Mouse (Mus musculus) adrenal gland, postnatal 4 days (tissue): ENCODE measurements around the gene Bace1. TPM values are rescaled to one million over a fixed set of nuclear protein-coding genes. Genes with fewer than 3 reads are reported as not detected.

Experiments
- DNase-seq, 2 experiments: peaks; one replicate each; pipeline ENCODE4 v3.0.0; 2021 to 2022; ENCODE audit warnings: low spot score in 2 of 2, mixed read lengths in 2 of 2
- long read RNA-seq, 2 experiments: library from polyadenylated mRNA; stranded (forward); transcript quantifications; one replicate each; pipeline ENCODE4 v2.0.0; 2021
- total RNA-seq, 2 experiments: library from RNA; stranded (reverse); gene quantifications; 2 replicates each; pipeline ENCODE4 v1.2.3; 2021

Gene Bace1
- 10 to 100 TPM; 34.1 to 36.0 TPM for total RNA-seq
- long read RNA-seq, experiment 1, full-length matches to known transcripts: 13 of 25 reads
- long read RNA-seq, experiment 1, partial matches to known transcripts: 3 of 25 reads
- long read RNA-seq, experiment 1, other reads (novel, unspliced or antisense): 9 of 25 reads
- long read RNA-seq, experiment 2, full-length matches to known transcripts: 23 of 62 reads
- long read RNA-seq, experiment 2, partial matches to known transcripts: 11 of 62 reads
- long read RNA-seq, experiment 2, other reads (novel, unspliced or antisense): 28 of 62 reads

DNA sequence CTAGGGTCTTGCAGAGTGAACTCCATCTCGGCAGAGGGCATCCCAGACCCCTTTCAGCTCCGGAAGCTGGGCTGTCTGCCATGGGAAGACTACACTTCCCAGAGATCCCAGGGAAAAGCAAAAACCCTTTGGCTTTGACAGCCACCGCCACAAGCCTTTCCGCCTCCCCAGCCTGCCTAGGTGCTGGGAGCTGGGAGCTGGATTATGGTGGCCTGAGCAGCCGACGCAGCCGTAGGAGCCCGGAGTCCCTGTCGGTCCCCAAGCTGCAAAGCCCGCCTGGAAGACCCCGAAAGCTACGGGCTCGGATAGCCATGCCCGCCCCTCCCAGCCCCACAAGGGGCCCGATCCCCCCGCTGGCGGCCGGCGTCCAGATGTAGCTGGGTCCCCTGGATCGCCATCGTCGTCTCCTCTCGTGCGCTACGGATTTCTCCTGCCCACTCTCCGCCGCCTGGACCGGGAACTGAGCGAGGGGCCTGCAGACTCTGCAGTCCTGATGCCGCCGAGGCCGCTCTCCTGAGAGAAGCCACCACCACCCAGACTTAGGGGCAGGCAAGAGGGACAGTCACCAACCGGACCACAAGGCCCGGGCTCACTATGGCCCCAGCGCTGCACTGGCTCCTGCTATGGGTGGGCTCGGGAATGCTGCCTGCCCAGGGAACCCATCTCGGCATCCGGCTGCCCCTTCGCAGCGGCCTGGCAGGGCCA, at the start of gene Bace1:
Gene Bace1, plus strand, starts transcription at position 147 of the 705 bp plus-strand sequence.
- DNase-seq: peak; percentile 23 to 59

DNA sequence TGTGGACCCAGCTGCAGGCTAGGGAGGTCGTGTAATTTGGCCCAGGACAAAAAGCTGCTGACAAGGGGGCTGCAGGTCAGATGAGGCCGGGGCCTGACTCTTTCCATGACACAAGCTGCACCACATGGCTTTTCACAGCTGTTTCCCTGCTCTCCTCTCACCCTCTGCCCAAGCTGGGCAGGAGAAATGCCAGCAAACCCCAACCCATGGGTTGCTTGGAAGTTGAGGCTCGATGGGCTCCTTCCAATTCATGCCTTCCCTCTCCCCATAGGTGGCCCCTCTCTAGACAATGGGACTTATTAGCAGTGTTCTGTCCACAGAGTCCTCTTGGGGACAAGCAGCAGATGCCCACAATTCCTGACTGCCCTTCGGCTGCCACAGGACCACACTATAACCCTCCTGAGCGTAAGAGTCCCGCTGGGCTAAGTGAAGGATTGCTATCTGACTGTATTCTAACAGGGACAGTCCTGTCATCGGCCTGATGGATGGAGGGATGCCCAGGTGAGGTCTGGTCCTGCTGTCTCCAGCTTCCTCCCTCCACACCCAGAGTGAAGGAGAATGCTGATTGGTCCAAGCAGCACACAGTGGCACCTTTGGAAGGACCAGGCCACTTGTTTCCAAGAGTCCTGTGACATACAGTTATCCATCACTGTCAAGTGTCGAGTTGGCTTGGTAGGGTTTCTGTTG, 46.8 kb upstream of the Bace1 start:
- DNase-seq: no peak

DNA sequence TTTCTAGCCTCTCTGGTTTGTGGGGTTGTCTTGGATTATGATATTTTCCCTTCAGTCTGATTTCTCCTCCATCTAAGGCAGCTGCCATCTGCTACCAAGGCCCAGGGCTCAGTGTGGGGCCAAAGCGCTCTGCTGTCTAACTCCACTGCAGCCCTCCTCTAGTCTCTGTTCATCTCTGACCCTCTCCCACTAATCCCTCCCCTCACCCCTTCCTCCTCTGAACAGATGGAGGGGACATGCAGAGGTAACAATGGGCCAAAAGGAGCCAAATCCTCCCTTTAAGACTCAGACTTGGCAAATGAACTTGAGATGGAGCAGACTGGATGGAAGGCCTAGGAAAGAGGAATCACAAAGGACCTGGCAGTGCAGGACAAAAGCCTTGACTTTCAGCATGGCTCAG, 46.1 kb upstream of the Bace1 start:
- DNase-seq: no peak

DNA sequence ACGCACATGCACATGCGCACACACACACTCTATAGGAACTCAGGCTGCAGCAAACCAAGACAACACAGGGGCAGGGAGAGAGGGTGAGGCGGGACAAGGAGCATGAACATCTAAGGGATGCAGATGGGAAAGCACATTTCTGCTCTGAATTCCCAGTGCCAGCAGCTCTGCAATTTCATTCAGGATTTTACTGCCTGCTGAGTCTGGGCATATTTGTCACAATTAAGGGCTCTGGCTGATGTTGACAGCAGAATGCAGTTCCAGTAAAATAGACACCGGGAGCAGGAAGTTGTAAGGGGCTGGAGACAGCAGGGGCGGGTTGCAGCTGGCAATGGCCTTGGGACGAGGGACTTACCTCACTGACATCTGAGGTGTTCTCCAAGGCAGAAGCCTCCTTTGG, 44.7 kb upstream of the Bace1 start:
- no peak for DNase-seq

DNA sequence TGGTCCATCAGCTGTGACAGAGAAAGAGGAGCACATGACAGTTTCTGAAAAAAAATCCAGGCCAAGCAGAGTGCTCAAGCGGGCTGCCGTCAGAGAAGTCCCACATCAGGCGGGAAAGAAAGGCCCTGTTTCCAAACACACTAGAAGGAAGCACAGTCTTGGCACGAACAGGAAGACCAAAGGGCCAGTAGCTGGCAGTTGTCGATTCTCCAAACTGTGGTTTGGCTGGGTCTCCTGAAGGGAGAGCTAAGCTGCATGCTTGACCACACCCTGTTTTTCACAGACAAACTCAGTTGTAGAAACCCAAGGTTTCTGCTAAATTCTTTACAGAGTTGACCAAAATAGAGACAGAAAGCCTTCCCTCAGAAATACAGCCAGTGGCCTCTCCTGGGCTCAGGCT, 42.7 kb upstream of the Bace1 start:
- DNase-seq: no peak

DNA sequence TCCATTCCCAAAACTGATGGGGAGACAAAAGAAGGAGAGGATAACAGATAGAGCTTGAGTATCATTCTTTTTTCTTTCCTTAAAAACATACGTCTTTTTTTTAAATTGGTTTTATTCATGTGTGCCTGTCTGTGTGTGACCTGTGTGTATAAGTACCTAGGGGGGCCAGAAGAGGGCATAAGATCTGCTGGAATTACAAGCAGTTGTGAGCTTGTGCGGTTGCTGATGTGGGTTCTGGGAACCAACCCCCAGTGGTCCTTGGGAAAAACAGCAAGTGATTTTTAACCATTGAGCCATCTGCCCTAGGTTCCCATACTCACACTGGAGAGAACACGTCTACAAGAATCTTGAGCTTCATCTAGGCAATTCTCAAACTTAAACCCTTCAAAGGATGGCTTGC, 41.1 kb upstream of the Bace1 start:
- DNase-seq: no peak

DNA sequence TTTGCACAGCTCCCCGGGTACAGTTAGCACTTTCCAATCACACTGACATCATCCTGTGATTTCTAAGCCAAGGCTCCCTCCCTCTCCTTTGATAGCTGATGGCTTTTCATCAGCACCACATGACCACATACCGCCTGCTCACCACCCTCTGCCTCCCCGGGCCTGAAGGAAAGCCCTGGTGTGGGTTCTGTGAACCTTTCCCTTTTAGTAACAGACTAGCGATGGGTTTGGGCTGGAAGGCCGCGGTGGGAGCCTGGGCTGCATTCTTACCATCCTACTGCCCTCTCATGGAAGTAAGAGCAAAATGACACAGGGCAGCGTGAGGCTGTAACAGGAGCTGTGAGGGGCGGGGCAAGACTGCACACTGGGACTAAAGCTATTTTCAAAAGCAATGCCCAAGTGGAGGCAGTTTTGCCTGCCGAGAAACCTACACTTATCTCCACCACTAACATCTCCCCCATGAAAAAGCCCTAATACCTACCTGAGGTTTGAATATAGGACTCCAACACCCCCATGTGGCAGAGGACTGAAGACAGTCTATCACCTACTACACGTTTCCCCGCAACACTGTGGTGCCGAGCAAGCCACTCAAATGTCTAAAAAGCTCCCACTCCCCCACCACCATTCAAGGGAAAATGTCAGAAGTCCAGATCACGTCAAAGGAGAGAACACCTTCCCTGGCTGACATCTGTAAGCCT, 39.8 kb upstream of the Bace1 start:
- DNase-seq: no peak

DNA sequence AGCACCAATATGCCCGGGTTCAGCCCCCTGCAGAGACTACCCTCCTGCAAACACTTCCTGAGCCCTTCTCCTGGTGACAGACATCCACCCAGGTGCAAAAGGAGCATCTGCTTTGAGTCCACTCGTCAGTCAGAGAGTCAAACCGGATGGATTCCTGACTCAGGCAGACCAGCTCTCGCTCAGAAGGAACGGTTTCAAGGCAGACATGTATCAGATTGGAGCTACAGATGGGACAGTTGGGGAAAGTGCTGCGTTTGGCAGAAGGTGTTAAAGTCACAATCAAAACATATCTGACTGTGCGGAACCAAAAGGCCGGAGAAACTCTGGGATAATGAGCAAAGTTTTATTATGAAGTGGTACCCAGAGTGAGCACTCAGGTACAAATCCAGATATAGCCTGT, 39.0 kb upstream of the Bace1 start:
- no peak for DNase-seq

DNA sequence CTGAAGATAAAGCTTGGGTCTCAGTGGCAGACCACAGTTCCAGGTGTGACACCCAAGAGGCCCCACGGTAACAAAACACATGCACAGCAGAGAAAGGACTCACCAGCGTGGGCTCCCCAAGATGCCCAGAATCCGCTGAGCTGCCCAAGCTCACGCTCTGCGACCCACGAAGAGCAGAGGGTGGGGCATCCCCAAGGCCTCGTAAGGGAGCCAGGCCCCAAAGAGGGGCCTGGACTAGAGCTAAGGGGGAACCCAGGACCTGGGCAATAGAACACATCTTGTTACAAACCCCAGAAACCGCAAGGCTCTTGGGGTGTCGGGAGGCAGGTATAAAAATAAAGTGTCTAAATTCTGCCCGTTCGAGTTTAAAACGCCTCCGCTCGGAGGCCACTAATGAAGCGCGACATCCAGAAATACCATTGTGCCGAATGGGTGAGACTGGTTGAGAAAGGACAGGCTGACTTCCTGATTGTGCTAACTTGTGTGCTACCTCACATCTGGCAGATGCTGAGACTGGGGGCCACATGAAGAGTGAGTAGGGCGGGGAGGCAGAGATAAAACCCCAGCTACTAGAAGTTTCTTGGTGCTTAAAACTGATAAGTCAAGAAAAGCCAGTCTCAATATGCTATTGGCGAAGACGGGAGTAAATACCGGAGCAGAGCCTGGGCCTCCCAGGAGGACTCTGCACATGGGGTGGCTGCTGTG, 35.2 kb upstream of the Bace1 start:
- DNase-seq: no peak

DNA sequence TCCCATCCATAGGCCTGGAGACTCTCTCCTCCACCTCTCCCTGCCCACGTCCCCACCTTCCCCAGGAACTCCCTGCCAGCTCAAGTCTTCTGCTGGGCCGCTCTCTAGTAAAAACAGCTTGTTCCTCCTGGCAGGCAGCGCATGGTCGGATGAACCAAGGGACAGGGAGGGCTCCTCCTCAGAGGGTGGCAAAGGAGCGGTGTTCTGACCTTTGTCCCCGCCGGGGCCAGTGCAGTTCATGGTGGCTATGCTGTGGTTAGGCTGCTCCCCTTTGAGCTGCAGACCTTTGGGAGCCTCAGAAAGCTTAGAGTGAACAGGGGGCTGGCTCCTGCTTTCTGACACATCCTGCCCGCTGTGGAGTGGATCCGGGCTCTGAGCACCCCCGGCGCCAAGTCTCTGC, 31.5 kb upstream of the Bace1 start:
- no peak for DNase-seq

DNA sequence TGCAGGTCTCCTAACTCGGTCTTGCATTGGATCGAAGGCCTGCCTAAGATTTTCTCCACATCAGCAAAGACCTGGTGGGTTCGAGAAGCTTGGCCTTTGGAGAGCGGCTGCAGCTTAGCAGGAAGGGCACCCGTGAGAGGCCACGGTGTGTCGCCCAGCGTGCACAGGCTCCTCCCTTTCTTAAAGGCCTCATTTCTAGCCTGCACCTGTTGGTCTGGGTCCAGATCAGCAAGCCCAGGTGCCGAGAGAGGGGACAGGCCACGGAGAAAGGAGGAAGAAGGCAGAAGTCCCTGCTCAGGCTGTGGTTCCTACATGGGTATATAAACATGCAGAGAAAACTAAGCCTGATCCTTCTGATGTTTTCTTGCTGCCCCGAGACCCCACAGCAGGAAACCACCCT, 31.0 kb upstream of the Bace1 start:
- DNase-seq: no peak

DNA sequence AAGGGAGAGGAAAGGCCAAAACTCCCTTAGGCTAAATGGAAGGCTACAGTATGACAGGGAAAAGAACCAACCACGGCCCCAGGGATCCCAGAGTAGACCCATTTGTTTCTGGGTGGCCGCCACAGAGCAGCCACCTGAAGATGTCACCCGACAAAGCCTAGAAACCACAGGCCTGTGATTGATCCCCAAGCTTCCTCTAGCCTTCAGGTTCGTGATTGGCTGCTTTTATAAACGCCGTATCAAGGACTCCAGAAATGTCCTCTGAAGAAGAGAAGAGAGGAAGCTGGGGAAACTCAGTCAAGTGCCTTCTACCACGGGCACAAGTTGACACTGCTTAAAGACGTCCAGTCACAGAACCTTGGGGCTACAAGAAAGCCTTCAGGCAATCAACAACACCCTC, 30.6 kb upstream of the Bace1 start:
- DNase-seq: no peak

DNA sequence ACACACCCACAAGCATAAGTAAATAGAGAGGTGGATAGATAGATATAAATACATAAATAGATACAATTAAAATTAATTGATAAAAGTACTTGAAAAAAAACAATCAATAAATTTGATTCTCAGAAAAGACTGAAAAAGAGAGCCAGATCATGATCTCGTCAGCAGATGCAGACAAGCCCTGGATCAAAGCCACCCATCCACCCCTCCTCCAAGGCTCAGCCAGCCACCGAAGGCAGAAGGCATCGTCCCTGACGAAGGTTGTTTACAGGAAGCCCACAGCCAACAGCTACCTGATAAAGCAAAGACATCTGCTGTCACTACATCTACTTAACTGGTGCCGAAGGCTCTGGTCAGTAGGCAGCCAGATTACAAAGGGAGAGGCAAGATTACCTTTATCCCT, 26.4 kb upstream of the Bace1 start:
- no peak for DNase-seq

DNA sequence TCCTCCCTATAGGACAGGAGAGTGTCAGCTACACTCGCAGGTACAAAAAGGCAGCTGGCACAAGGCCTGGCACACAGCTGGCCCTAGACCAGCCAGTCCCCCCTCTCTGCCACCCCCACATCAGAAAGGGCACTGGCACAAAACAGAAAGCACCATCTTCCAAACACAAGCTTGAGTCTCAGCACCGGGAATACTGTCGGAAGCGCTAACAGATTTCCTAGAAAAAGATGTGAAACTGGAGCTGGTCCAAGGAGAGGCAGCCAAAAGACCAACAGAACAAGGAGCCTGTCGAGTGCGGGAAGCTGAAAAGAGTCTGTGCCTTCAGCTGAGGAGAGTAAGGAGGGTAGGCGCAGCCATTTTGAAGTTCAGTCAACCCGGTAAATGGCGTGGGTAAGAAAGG, 23.3 kb upstream of the Bace1 start:
- no peak for DNase-seq

DNA sequence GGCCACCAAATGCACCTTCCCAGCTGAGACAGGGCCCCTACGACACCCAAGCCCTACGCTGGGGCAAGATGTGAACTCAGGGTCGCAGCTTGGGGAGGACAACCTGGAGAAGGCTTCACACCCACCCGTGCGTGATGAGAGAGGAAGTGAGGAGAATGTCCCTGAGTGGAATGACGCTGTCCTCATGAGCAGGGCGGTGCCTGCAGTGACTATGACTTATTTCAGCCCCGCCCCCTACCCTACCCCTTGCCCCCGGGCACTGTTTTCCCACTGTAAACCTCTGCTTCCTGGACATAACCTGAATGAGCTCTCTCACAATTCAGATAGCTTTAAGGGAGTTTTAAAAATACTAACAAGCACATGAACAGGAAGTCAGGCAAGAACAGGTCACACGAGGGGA, 22.9 kb upstream of the Bace1 start:
- DNase-seq: no peak

DNA sequence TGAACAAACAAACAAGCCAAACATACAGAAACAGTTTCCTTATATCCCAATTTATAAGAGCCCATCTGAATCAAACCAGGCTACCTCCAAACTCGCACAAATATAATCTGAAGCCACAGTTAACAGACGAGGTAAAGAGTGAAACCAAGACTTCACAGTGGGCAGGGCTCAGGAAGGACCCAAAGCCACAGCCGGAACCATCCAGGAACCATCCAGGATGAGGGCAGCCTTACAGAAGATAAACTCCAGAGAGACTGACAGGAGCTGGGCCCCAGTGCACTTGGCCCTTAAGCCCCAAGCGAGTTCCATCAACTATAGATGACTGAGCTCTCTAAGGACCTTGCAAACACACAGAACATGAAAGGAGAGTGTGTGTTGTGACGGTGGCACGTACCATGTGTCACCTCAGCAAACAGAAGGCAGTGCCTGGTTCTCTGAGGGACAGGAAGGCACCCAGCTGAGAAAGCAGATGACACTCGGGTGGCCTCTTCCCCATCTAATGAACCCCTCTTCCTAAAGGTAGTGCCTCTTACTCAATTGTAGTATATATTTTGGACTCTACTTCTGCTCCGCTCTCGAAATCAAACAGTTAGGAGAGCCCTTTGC, 19.9 kb upstream of the Bace1 start:
- DNase-seq: no peak

DNA sequence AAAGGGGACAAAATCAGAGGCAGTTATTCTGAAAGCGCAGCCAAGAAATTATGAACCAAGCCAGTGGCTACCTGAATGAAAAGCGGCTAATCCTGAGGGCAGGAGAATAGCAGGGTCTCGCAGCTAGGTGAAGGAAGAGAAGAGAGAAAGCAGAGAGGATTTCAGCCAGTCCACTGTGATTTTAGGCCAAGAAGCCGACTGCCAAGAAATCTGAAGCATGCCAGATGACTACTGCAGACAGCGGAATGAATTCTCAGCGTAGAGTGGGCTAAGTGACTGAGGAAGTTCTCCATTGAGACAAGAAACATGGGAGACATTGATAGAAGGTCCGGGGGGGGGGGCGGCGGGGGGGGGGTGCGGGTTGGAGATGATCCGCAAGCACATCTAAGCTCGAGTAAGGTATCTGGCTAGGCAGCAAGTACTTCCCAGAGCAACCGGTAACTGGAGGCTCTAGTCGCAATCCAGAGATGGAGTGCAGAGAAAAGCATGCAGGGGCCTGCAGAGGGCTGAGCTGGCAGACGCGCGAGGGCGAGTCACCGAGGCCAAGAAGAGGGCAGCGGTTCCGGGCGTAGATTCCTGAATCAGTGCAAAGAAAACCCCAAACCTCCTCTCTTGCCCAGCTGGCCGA, 10.6 kb upstream of the Bace1 start:
- no peak for DNase-seq

DNA sequence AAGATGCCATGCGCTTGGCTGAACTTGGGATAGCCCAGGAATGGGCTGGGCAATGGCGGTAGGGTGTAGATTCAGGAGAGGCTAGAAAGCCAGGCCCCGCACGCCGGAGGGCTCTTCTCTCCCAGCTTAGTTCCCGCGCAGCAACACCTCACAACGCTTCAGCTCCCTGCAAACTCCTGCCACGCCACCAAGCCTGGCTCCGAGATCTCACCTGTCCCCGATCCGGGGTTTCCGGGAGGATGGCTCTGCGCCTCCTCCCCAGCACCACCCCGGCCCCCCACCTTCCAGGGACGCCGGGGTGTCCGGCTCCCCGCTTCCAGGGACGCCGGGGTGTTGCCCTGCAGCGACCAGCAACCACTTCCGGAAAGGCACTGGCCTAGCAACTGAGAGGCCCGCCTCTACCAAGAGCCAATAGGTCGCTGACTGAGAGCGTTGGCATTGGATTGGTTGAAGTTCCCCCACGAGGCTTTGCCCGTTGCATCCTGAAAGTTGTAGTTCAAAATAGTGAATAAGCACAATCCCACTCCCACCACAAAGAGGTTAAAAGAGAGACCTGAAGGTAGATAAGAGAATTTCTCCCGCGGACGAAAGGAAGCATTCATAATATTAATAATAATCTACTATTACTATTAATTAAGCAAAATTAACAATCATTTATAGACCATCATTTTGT, 10.0 kb upstream of the Bace1 start, which contains the start of gene Cep164:
Gene Cep164, minus strand, starts transcription at position 401 of the 673 bp plus-strand sequence.
- peak; percentile 52 to 75 for DNase-seq

DNA sequence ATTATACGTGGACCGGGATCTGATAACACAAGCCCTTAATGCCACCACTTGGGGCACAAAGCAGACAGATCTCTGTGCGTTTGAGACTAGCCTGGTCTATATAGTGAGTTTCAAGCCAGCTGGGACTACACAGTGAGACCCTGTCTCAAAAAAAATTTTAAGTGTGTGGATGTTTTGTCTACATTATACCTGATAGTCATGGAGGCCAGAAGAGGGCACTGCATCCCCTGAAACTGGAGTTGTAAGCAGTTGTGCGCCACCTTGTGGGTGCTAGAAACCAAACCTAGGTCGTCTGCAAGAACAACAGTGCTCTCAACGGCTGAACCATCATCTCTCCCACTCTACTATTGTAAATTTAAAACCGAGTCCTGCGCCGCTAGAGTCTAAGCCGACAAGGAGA, 9.3 kb upstream of the Bace1 start:
- DNase-seq: no peak

DNA sequence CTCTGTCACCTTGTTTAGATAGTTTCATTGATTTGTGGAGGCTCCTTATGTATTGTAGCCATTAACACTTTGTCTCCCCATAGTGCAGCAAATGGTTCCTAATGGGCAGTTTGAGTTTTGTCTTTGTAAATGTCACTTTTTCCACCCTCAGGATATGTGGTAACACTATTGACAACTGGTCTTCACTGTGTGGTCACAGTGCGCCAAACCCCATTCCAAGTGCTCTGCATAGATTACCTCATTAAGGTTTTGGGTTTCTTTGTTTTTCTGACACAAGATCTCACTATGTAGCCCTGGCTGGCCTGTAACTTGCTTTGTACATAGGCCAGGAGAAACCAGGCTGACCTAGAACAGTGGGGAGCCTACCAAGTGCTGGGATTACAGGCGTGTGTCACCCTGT, 5.5 kb upstream of the Bace1 start:
- DNase-seq: no peak
